Mouse (Mus musculus) midbrain, embryonic 14.5 days (tissue): ENCODE data around the gene Afap1l2. TPM values are rescaled to one million over a fixed set of nuclear protein-coding genes. Genes with fewer than 3 reads are reported as not detected.

Source experiments
- ATAC-seq: fragments of 200-750 bp; cut with Nextera tagmentation; 2 replicates; pipeline ENCODE4 v1.8.0; 2017; ENCODE audit warnings: moderate number of reproducible peaks, moderate library complexity; ENCODE audit not compliant: low FRiP score, low TSS enrichment
- DNase-seq: peaks from one replicate; pipeline ENCODE4 v3.0.0-alpha.2; 2015
- H3K27ac ChIP-seq: fragments of 300-500 bp; sonication (generic); replicated peaks from 2 replicates; pipeline ENCODE4 v1.5.1; 2014; ENCODE audit warnings: mild to moderate bottlenecking, low read depth, low read length, moderate library complexity
- H3K27me3 ChIP-seq: fragments of 300-500 bp; sonication (generic); 2 replicates; pipeline ENCODE4 v1.6.1; 2014; ENCODE audit warnings: low read length, control low read depth, mixed read lengths; ENCODE audit not compliant: control insufficient read depth, insufficient read depth
- H3K36me3 ChIP-seq: fragments of 300-500 bp; sonication (generic); 2 replicates; pipeline ENCODE4 v1.6.1; 2014; ENCODE audit warnings: low read length, control low read depth; ENCODE audit not compliant: control insufficient read depth, insufficient read depth
- H3K4me1 ChIP-seq: fragments of 300-500 bp; sonication (generic); 2 replicates; pipeline ENCODE4 v1.6.1; 2014; ENCODE audit warnings: mild to moderate bottlenecking, antibody characterized with exemption, low read length, control low read depth; ENCODE audit not compliant: control insufficient read depth, insufficient read depth
- H3K4me2 ChIP-seq: fragments of 300-500 bp; sonication (generic); 2 replicates; pipeline ENCODE4 v1.6.1; 2014; ENCODE audit warnings: mild to moderate bottlenecking, low read length, moderate library complexity
- H3K4me3 ChIP-seq: fragments of 300-500 bp; sonication (generic); replicated peaks from 2 replicates; pipeline ENCODE4 v1.5.1; 2014; ENCODE audit warnings: low read depth, low read length
- H3K9ac ChIP-seq: fragments of 300-500 bp; sonication (generic); replicated peaks from 2 replicates; pipeline ENCODE4 v1.6.1; 2014; ENCODE audit warnings: mild to moderate bottlenecking, low read length, moderate library complexity
- H3K9me3 ChIP-seq: fragments of 300-500 bp; sonication (generic); 2 replicates; pipeline ENCODE4 v1.6.1; 2016; ENCODE audit warnings: low read length, control low read depth, mixed read lengths; ENCODE audit not compliant: control insufficient read depth
- WGBS: fragments of 180-500 bp; shearing (Covaris S2); extraction: QIAGEN DNeasy Blood & Tissue Kit; methylation state at CpG from one replicate; pipeline ENCODE4 v1.1.7; 2014; 5-methylcytosine and 5-hydroxymethylcytosine counted together
- polyA plus RNA-seq: library from polyadenylated mRNA; unstranded; fragments of >200 nt; fragmentation: Nextera tagmentation; extraction: Ambion mirVana; gene quantifications from 2 replicates; pipeline ENCODE4 v1.2.1, GENCODE M21; 2014

Afap1l2 gene
- polyA plus RNA-seq, 1 experiment from 2014 or later = 8.8 TPM

DNA sequence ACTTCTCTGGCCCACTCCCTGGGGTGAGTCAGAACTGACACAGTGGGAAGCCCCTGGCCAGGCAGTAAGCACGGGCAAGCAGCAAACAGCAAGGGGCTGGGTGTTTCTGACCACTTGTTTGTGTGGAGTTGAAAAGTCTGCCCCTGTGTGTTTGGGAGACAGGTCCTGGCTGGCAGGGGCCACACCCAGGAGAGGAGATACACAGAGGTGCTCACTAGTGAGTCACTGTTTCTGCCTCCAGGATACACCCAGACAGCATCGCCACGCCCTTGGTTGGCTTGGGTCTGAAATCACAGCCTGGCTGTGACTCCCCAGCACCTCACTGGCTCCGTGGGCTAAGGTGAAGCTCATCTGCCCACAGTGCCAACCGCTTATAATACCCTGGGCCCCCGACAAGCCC lies 72.9 kb downstream of the Afap1l2 start:
- Histone ChIP-seq H3K4me2 (no peak overlapping the region), H3K9ac (no peak overlapping the region), H3K27ac (no peak overlapping the region), H3K4me3 (no peak overlapping the region), H3K36me3 (no peaks in the 10 kb centered on the region), H3K27me3 (no peaks in the 10 kb centered on the region), H3K4me1 (no peaks in the 10 kb centered on the region), H3K9me3 (no peaks in the 10 kb centered on the region)
- WGBS = 90% methylated on average over 6 of the region's 6 CpGs
- no peak for DNase-seq
- no peak for ATAC-seq

DNA sequence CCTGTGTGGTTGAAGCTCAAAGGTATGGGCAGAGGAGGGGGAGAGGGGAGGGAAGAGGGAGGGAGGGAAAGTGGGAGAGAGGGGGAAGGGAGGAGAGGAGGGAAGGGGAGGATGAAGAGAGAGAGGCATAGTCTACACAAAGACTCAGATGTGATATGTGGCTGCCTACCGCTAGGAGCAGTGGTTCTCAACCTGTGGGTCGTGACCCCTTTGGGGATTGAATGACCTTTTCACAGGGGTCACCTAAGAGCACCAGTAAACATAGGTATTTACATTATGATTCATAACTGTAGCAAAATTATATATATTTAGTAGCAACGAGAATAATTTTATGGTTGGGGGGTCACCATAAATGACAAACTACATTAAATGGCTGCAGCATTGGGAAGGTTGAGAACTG lies 74.2 kb downstream of the Afap1l2 start:
- Histone ChIP-seq H3K4me3 (no peak overlapping the region), H3K27me3 (no peaks in the 10 kb centered on the region), H3K9me3 (no peaks in the 10 kb centered on the region), H3K4me2 (no peak overlapping the region), H3K36me3 (no peaks in the 10 kb centered on the region), H3K4me1 (no peaks in the 10 kb centered on the region), H3K9ac (no peak overlapping the region), H3K27ac (no peak overlapping the region)
- WGBS = 91% methylated on average over 3 of the region's 3 CpGs
- ATAC-seq = no peak
- DNase-seq = no peak

DNA sequence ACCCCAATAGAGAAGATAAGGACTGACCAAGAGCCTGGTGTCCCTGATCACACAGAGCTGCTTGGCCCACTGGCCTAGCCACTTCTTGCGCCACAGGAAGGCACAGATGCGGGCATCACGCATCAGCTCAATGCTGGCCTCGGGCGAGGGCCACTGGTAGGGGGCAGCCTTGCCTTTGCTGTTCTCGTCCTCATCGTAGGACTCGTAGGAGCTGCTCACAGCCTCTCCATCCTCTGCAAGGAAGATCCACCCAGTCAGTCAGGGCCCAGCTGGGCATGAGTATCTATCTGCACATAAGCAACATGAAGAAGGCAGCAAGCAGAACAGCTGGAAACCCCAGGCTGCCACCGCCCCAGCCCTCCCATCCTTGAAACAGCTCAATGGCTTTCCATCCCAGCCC lies 78.0 kb downstream of the Afap1l2 start:
- Histone ChIP-seq H3K4me1 (no peaks in the 10 kb centered on the region), H3K27ac (no peak overlapping the region), H3K9ac (no peak overlapping the region), H3K4me3 (no peak overlapping the region), H3K27me3 (no peaks in the 10 kb centered on the region), H3K36me3 (no peaks in the 10 kb centered on the region), H3K4me2 (no peak overlapping the region), H3K9me3 (no peaks in the 10 kb centered on the region)
- ATAC-seq = no peak
- WGBS = 81% methylated on average over 9 of the region's 9 CpGs
- DNase-seq = no peak

DNA sequence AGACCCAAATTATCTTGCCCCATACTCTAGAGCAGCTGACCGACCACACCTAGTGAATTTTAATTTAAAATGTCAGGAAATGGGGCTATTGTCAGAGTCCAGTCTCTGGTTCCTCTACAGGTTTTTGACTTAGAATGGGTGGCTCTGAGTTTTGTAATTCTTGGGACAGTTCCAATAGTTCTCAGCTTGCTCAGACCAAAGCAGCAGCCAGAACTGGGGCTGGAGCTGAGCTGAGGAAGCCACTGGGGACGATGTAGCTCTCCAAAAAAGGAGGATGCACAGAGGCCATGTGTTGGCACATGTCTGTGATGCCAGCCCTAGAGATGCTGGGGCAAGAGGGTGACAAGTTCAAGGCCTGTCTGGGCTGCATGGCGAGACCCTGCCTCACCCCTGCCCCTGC lies 78.6 kb downstream of the Afap1l2 start:
- H3K4me1 ChIP-seq = no peaks in the 10 kb centered on the region
- 90% methylated on average over 3 of the region's 3 CpGs for WGBS
- H3K4me2 ChIP-seq = no peak overlapping the region
- no peaks in the 10 kb centered on the region for H3K36me3 ChIP-seq
- DNase-seq = no peak
- H3K9ac ChIP-seq = no peak overlapping the region
- ATAC-seq = no peak
- H3K9me3 ChIP-seq = no peaks in the 10 kb centered on the region
- no peaks in the 10 kb centered on the region for H3K27me3 ChIP-seq
- H3K4me3 ChIP-seq = no peak overlapping the region
- no peak overlapping the region for H3K27ac ChIP-seq

DNA sequence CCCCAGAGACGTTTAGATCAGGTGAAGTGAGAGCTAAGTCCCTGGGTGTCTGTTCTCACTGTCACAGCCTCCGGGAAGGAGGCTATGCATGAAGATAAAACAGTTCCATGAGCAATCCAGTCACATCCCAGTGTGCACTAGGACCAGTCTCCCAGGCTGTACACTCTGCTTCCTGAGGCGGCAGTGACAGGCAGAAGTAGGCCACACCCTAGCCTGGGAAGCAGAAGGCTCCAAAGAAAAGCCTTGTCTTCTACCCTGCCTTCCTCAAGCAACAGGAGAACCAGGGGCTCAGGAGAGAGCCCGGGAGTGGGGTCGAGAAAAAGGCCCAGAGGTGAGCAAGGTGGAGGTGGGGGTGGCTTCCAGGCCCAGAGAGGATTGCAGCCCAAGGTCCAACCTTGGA lies 86.3 kb downstream of the Afap1l2 start:
- no peaks in the 10 kb centered on the region for H3K36me3 ChIP-seq
- H3K4me3 ChIP-seq = no peak overlapping the region
- 69% methylated on average over 5 of the region's 5 CpGs for WGBS
- no peaks in the 10 kb centered on the region for H3K4me1 ChIP-seq
- H3K27ac ChIP-seq = no peak overlapping the region
- no peaks in the 10 kb centered on the region for H3K27me3 ChIP-seq
- no peak for DNase-seq
- no peak overlapping the region for H3K9ac ChIP-seq
- H3K4me2 ChIP-seq = no peak overlapping the region
- no peaks in the 10 kb centered on the region for H3K9me3 ChIP-seq
- no peak for ATAC-seq

DNA sequence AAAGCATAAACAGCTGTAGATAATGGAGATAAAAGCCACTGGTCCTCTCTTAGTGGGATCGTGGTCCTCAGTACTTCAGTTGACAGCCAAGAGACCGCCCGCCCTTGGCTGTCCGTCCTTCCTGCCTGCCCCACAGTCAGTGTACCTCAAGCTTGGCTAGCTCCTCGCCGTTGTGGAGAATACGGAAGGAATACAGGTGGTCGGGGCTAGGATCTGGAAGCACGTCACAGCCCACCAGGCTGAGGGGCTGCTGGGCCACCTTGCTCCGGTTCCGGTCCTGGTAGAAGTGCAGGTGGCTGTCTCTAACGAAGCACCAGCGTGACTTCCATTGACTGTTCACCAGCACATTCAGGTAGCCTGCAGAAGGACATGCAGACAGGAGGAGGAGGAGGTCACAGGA lies 87.8 kb downstream of the Afap1l2 start:
- Histone ChIP-seq H3K27ac (no peak overlapping the region), H3K4me2 (no peak overlapping the region), H3K27me3 (no peaks in the 10 kb centered on the region), H3K9ac (no peak overlapping the region), H3K4me1 (no peaks in the 10 kb centered on the region), H3K4me3 (no peak overlapping the region), H3K9me3 (no peaks in the 10 kb centered on the region), H3K36me3 (no peaks in the 10 kb centered on the region)
- DNase-seq (no peak), ATAC-seq (no peak)
- WGBS = 92% methylated on average over 13 of the region's 13 CpGs

DNA sequence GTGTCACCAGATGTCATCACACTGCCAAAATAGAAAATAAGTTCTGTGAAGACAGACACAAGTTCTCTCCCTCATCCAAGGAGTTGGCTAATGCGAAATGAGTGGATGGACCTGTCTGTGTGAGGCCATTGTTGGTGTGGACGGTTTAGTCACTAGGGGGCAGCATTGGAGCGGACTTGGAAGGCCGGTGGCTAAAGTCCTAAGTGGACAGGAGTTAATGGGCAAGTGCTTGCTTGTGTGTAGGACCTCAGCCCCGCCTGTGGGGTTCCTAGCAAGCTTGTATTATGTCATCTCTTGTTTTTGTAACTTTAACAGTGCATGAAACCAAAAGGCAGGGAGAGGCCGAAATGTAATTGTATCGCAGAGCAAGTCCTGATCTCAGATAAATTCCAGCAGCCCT lies 88.4 kb downstream of the Afap1l2 start:
- Histone ChIP-seq H3K27me3 (no peaks in the 10 kb centered on the region), H3K9me3 (no peaks in the 10 kb centered on the region), H3K27ac (no peak overlapping the region), H3K4me1 (no peaks in the 10 kb centered on the region), H3K4me3 (no peak overlapping the region), H3K36me3 (no peaks in the 10 kb centered on the region), H3K9ac (no peak overlapping the region), H3K4me2 (no peak overlapping the region)
- ATAC-seq (no peak; the same call in 1 of the 2 replicates), DNase-seq (peak; percentile 91)
- WGBS = 26% methylated on average over 7 of the region's 7 CpGs

DNA sequence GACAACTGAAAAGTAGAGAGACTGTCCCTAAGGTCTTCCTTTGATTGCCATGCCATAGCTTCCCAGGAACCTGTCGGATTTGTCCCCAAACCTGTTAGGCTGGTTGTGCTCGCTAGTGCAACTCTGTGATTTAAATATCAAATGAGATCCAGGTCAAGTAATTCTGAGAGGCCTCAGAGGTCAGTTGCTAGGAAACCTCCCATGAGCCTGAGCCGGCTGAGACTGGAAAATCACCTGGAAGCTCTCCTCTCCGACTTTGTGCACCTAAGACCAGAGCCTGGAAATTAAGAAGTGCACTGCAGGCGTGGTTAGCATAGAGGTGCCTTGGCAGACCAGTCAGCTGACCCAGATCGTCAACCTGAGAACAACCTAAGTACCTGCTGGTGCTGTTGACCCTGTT lies 92.9 kb downstream of the Afap1l2 start:
- H3K36me3 ChIP-seq = no peaks in the 10 kb centered on the region
- DNase-seq = no peak
- H3K9ac ChIP-seq = no peak overlapping the region
- no peak for ATAC-seq
- no peak overlapping the region for H3K4me3 ChIP-seq
- H3K4me1 ChIP-seq = peaks cover 7% of the 10 kb centered on the region; the same call in 1 of the 2 replicates
- H3K27ac ChIP-seq = no peak overlapping the region
- no peaks in the 10 kb centered on the region for H3K27me3 ChIP-seq
- H3K9me3 ChIP-seq = no peaks in the 10 kb centered on the region
- 44% methylated on average over 6 of the region's 6 CpGs for WGBS
- no peak overlapping the region for H3K4me2 ChIP-seq

DNA sequence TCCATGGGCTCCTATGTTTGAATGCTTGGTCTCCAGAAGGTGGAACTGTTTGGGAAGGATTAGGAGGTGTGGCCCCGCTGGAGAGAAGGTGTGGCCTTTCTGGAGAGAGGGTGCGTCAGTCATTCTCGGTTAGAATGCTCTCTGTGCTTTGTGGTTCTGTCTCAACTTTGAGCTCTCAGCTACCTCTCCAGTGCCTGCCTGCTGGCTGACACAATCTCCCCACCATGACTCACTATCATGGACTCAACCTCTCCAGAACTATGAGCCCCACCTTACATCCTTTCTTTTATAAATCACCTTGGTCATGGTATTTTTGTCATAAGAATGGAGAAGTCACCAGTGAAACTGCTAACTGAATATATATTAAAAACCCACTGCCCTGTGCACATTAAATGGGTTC lies 93.4 kb downstream of the Afap1l2 start:
- no peak for ATAC-seq
- no peak for DNase-seq
- Histone ChIP-seq H3K9ac (no peak overlapping the region), H3K36me3 (no peaks in the 10 kb centered on the region), H3K27me3 (no peaks in the 10 kb centered on the region), H3K4me3 (no peak overlapping the region), H3K9me3 (no peaks in the 10 kb centered on the region), H3K27ac (no peak overlapping the region), H3K4me1 (peaks cover 7% of the 10 kb centered on the region; the same call in 1 of the 2 replicates), H3K4me2 (no peak overlapping the region)
- WGBS = 92% methylated on average over 3 of the region's 3 CpGs
